Mouse (Mus musculus): ENCODE measurements around the gene Ppt1.

- TF ChIP-seq CTCF (IDR thresholded peaks at IDR 0.05; ENCODE audit: low read depth), result peak; percentile 79
- no peak for TF ChIP-seq EP300 (IDR thresholded peaks at IDR 0.05; ENCODE audit: low read depth)
These were observed 62.3 kb downstream of the Ppt1 start for GRCm38 (mm10) chr4:122898313-122898712.
